Comparison of ENCODE assay signal across 9 mouse cellular contexts in the genomic region with DNA sequence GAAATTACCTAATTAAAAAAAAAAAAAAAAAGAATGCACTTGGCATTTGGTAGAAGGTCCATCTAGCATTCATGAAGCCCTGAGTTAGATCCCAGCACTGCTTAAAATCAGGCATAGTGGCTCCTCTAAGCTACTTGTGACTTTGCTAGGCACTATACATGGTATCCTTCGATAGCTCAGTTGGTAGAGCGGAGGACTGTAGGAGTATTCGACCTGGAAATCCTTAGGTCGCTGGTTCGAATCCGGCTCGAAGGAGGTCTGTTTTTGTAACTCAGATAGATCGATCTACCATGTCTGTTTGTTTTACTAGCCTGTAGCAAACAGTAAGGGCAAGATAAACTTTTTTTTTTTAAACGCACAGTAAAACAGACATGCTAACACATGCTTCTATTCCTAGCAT. TPM values are rescaled to one million over a fixed set of nuclear protein-coding genes. Genes with fewer than 3 reads are reported as not detected.
A peak's percentile ranks its signal among the peaks of the same experiment; 100 is the strongest.
DNase-seq lines count a peak whose midpoint lies in the region; ATAC-seq and TF ChIP-seq lines count a peak whose summit lies in the region.
"Had no signal": no experiment of that assay in that cellular context is flagged by ENCODE, and none has a peak within 500 bp of the region (broad histone marks: within the 10 kb centered on the region; RNA-seq: fewer than 3 reads in every experiment).

No protein-coding gene starts in this region.

- H3K27me3 ChIP-seq in forebrain, embryonic 12.5 days, result peaks cover 9% of the 10 kb centered on the region; the same call in 1 of the 2 replicates
- peaks cover 14% of the 10 kb centered on the region for H3K27me3 ChIP-seq in hindbrain, embryonic 14.5 days (ENCODE audit: control insufficient read depth, insufficient read depth, low read length)
- H3K27me3 ChIP-seq in lung, postnatal 0 days (replicated peaks; ENCODE audit: insufficient read depth, low read length), result no peaks in the 10 kb centered on the region

- TF ChIP-seq EP300 in lung, postnatal 0 days (IDR thresholded peaks at IDR 0.05), result no peak

- ATAC-seq in cerebellum, adult (ENCODE audit: insufficient number of reproducible peaks, low FRiP score, low TSS enrichment), result no peak
- ATAC-seq in forebrain, embryonic 12.5 days (ENCODE audit: low FRiP score), result peak; percentile 59
- ATAC-seq in hindbrain, embryonic 14.5 days (ENCODE audit: low FRiP score), result peak; percentile 77
- peak; percentile 58; the same call in 1 of the 2 replicates for ATAC-seq in lung, postnatal 0 days

- H3K9ac ChIP-seq in forebrain, embryonic 12.5 days, result no peak overlapping the region
- no peak overlapping the region for H3K9ac ChIP-seq in hindbrain, embryonic 14.5 days
- H3K9ac ChIP-seq in lung, postnatal 0 days (replicated peaks; ENCODE audit: low read depth), result no peak overlapping the region

- no peaks in the 10 kb centered on the region for H3K36me3 ChIP-seq in forebrain, embryonic 12.5 days (replicated peaks)
- H3K36me3 ChIP-seq in hindbrain, embryonic 14.5 days (replicated peaks; ENCODE audit: control insufficient read depth, insufficient read depth), result no peaks in the 10 kb centered on the region
- H3K36me3 ChIP-seq in lung, postnatal 0 days (ENCODE audit: insufficient read depth, low read length), result no peaks in the 10 kb centered on the region

- WGBS in forebrain, embryonic 12.5 days, result 2% methylated on average over 9 of the region's 9 CpGs
- WGBS in hindbrain, embryonic 14.5 days, result 2% methylated on average over 9 of the region's 9 CpGs
- WGBS in lung, postnatal 0 days, result 8% methylated on average over 9 of the region's 9 CpGs

- H3K4me3 ChIP-seq in forebrain, embryonic 12.5 days (replicated peaks), result no peak overlapping the region
- H3K4me3 ChIP-seq in hindbrain, embryonic 14.5 days (replicated peaks; ENCODE audit: low read length), result no peak overlapping the region
- H3K4me3 ChIP-seq in lung, postnatal 0 days (ENCODE audit: low read depth, low read length), result no peak overlapping the region

- TF ChIP-seq CTCF in brain, embryonic 14.5 days (IDR thresholded peaks at IDR 0.05; ENCODE audit: borderline replicate concordance, extremely low read depth, insufficient read depth, insufficient read length), result no peak
- no peak for TF ChIP-seq CTCF in lung, postnatal 0 days (IDR thresholded peaks at IDR 0.05)

- peak; percentile 49 for DNase-seq in cerebellum, adult 11 months
- DNase-seq in brain, embryonic 14.5 days (ENCODE audit: low read depth), result peak; percentile 89
- DNase-seq in hindbrain, embryonic 14.5 days (ENCODE audit: low spot score), result peak; percentile 90
- peak; percentile 42 for DNase-seq in layer of hippocampus, adult 9-11 months
- peak; percentile 36 for DNase-seq in lung, postnatal 0 days (ENCODE audit: low spot score)
- peak; percentile 29 to 53 for DNase-seq in right cerebral cortex, postnatal 36 days (ENCODE audit: low spot score in 2 of 2)

- no peak overlapping the region for H3K4me2 ChIP-seq in forebrain, embryonic 12.5 days
- no peak overlapping the region for H3K4me2 ChIP-seq in hindbrain, embryonic 14.5 days (replicated peaks)
- H3K4me2 ChIP-seq in lung, postnatal 0 days (replicated peaks; ENCODE audit: low read depth, low read length), result no peak overlapping the region

- H3K4me1 ChIP-seq in forebrain, embryonic 12.5 days, result peaks cover 21% of the 10 kb centered on the region
- peaks cover 18% of the 10 kb centered on the region for H3K4me1 ChIP-seq in hindbrain, embryonic 14.5 days (replicated peaks; ENCODE audit: control insufficient read depth, insufficient read depth, low read length)
- H3K4me1 ChIP-seq in lung, postnatal 0 days (ENCODE audit: insufficient read depth, low read depth, low read length), result peaks cover 4% of the 10 kb centered on the region; the same call in 1 of the 2 replicates

- H3K9me3 ChIP-seq in forebrain, embryonic 12.5 days, result no peaks in the 10 kb centered on the region
- H3K9me3 ChIP-seq in hindbrain, embryonic 14.5 days (ENCODE audit: control insufficient read depth, low read length), result no peaks in the 10 kb centered on the region
- no peaks in the 10 kb centered on the region for H3K9me3 ChIP-seq in lung, postnatal 0 days (ENCODE audit: low read length)

- TF ChIP-seq POLR2A in brain, embryonic 14.5 days (IDR thresholded peaks at IDR 0.05; ENCODE audit: borderline replicate concordance, extremely low read depth, insufficient read depth, insufficient read length, poor library complexity, severe bottlenecking), result no peak

- H3K27ac ChIP-seq in forebrain, embryonic 12.5 days, result no peak overlapping the region
- no peak overlapping the region for H3K27ac ChIP-seq in hindbrain, embryonic 14.5 days
- no peak overlapping the region for H3K27ac ChIP-seq in lung, postnatal 0 days (ENCODE audit: low read length)
- H3K27ac ChIP-seq: macrophage had no signal

RNA-seq across cellular contexts. Expression of a gene that starts 1.2 kb away (rescaled TPM):
- polyA plus RNA-seq in brain, embryonic 14.5 days (2012; rRNA removed), result 0.05 and 0.12 TPM in 2 replicates
- 0.18 and 0.36 TPM in 2 replicates for polyA plus RNA-seq in forebrain, embryonic 12.5 days (2016; fragmentation: Nextera tagmentation; extraction: Ambion mirVana)
- 0.05 TPM in 1 of 2 replicates, not detected in the other for polyA plus RNA-seq in hindbrain, embryonic 14.5 days (2014; fragmentation: Nextera tagmentation; extraction: Ambion mirVana)
- polyA plus RNA-seq in lung, postnatal 0 days (2015; fragmentation: Nextera tagmentation; extraction: Ambion mirVana), result 0.14 and 0.21 TPM in 2 replicates
- polyA plus RNA-seq: macrophage had no signal

RNA-seq across cellular contexts. Expression of a gene that starts 21.7 kb away (rescaled TPM):
- polyA plus RNA-seq in brain, embryonic 14.5 days (2012; rRNA removed), result 0.03 and 0.11 TPM in 2 replicates
- 0.23 and 0.36 TPM in 2 replicates for polyA plus RNA-seq in forebrain, embryonic 12.5 days (2016; fragmentation: Nextera tagmentation; extraction: Ambion mirVana)
- polyA plus RNA-seq in hindbrain, embryonic 14.5 days (2014; fragmentation: Nextera tagmentation; extraction: Ambion mirVana), result 0.21 TPM in 1 of 2 replicates, not detected in the other
- polyA plus RNA-seq in lung, postnatal 0 days (2015; fragmentation: Nextera tagmentation; extraction: Ambion mirVana), result 0.06 and 0.07 TPM in 2 replicates
- polyA plus RNA-seq: macrophage had no signal

RNA-seq across cellular contexts. Expression of a gene that starts 43.2 kb away (rescaled TPM):
- 7.2 and 8.3 TPM in 2 replicates for polyA plus RNA-seq in brain, embryonic 14.5 days (2012; rRNA removed)
- 13.0 and 13.2 TPM in 2 replicates for polyA plus RNA-seq in forebrain, embryonic 12.5 days (2016; fragmentation: Nextera tagmentation; extraction: Ambion mirVana)
- 8.5 and 8.9 TPM in 2 replicates for polyA plus RNA-seq in hindbrain, embryonic 14.5 days (2014; fragmentation: Nextera tagmentation; extraction: Ambion mirVana)
- polyA plus RNA-seq in lung, postnatal 0 days (2015; fragmentation: Nextera tagmentation; extraction: Ambion mirVana), result 8.4 and 8.7 TPM in 2 replicates

Comparison
In these comparisons a context has a peak if more than half of its experiments do, and no peak if none do; other contexts are left out.
1. DNase-seq: peak in every context shown above with its lines; median percentile 90 in hindbrain, embryonic 14.5 days; 89 in brain, embryonic 14.5 days; 49 in cerebellum, adult 11 months; 42 in layer of hippocampus, adult 9-11 months; 41 in right cerebral cortex, postnatal 36 days; 36 in lung, postnatal 0 days.